Mouse (Mus musculus) urinary bladder, adult 18-20 months (tissue): ENCODE results near the gene Gtf2ird1.
"Not testable (repeated sequence)": the region's sequence is repeated elsewhere in the genome, so short reads cannot be mapped to it uniquely, and the experiment has no call there.

Experiments
- DNase-seq, 2 experiments: peaks; one replicate each; pipeline ENCODE4 v3.0.0; 2022; ENCODE audit warnings: low spot score in 2 of 2, mixed read lengths in 2 of 2

Gtf2ird1 gene

DNA sequence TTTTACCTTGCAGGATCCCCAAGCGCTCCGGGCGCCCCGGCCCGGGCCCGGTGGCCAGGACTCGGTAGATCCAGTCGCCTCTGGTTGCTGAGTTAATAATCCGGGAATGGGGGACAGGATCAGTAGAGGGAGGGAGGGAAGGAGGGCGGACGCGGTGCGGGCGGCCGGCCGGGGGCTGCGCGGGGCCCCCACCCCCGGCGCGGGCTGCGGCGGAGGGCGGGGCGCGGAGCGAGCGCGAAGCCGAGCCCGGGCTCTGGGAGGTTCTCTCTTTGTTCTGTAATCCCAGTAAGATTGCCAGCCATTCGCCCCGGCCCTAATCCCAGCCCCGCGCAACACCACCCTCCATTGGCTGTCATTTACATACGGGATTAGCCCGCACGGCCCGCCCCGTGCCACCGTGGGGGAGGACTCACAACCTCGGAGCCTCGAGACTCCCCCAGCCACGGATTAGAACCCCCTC lies at the start of gene Gtf2ird1:
Gene Gtf2ird1, minus strand, starts transcription at position 214 of the 460 bp plus-strand sequence.
- peak; percentile 59 to 60 for DNase-seq

DNA sequence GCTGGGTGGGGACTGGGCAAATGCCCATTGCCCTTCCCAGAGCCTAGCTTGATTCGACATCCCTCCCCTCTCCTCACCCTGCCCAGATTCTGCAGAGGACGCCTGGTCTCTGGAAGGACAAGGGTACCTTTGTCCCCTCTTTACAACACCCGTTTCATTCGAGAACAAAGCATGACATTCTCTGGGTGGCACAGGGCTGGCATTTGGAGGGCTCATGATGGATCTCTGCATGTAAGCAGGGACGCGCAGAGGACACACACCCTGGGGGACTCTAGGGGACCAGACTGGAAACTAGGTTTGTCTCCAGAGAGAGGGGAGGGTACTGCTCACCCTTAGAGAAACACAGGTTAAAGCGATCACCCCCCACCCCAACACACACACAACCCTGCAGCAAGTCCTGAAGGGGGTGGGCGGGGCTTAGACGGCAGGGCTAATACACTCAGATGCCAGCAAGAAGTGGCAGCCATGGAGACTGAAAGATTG lies 49.3 kb upstream of the Gtf2ird1 start:
- DNase-seq = no peak

- DNase-seq = no peak
These were observed 46.1 kb upstream of the Gtf2ird1 start for GRCm38 (mm10) chr5:134502591-134502990.

DNA sequence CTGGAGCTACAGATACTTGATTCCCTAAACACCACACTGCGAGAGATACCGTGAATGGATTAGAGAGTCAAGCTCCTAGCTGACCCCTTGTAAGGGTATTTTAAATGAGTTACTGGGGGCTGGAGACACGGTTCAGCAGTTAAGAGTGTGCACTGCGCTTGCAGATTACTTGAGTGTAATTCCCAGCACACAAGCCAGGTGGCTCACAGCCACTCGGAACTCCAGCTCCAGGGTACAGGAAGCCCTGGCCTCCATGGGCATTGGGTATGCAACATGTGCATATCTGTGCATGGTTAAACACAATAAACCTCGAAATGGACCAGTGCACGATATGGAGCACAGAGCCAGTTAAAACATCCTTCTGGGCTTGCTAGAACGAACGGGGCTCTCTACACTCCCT lies 44.9 kb upstream of the Gtf2ird1 start:
- DNase-seq = no peak

- DNase-seq = no peak
These were observed 44.2 kb upstream of the Gtf2ird1 start for GRCm38 (mm10) chr5:134500681-134501080.

- DNase-seq = peak in 1 of 2 experiments; percentile 52
These were observed 43.5 kb upstream of the Gtf2ird1 start for GRCm38 (mm10) chr5:134500062-134500461.

DNA sequence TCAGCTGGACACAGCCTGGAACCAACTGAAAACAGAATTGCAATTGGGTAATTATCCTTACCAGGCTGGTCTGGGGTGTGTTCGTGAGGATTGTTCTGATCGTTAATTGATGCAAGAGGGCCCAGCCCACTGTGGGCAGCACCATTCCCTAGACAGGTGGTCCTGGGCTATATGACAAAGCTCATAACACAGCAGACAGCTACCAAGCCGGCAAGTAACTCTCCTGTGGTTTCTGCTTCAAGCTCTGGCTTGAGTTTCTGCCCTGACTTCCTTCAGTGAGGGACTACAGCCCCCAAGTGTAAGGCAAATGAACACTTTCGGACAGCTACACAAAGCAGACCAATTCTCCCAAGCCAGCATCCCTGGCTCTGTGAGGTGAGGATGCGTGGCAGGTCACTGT lies 40.5 kb upstream of the Gtf2ird1 start:
- DNase-seq = no peak

GRCm38 (mm10) chr5:134495796-134496195 lies 39.3 kb upstream of the Gtf2ird1 start:
- DNase-seq = no peak

- DNase-seq = peak; percentile 81 to 83
These were observed 37.6 kb upstream of the Gtf2ird1 start for GRCm38 (mm10) chr5:134494142-134494541.

- no peak for DNase-seq
These were observed 36.4 kb upstream of the Gtf2ird1 start for GRCm38 (mm10) chr5:134492956-134493355.

DNA sequence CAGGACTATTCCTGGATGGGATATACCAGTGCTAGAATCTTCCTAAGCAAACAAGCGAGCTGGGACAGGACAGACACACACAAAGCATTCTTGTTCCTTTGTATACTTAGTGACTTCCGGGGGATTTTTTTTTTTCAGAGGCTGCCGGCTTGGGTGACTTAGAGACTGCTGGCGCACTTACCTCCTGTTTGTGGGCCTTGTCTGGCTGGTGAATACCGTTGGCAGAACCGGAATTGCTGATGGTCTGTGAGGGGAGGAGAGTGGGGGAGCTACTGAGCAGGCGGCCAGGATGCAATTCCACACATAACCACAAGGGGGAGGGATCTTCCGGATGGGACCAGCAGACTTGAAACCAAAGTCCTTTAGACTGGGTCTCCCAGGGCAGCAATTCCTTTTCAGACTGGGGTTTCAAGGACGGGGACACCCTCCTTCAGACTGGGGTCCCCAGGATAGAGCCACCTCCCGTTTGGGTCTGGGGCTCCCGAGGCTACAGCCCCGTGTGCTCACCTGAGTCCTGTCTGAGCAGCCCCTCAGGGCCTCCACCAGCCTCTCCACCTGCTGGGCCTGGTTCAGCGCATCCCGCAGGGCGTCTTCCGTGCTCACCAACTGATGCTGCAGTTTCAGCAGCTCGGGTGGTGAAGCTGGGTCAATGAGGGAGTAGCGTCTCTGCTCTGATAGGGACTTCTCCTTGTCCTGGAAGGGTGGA lies 35.3 kb upstream of the Gtf2ird1 start:
- DNase-seq = peak; percentile 52 to 68

- no peak for DNase-seq
These were observed 34.7 kb upstream of the Gtf2ird1 start for GRCm38 (mm10) chr5:134491206-134491605.

- no peak for DNase-seq
These were observed 33.9 kb upstream of the Gtf2ird1 start for GRCm38 (mm10) chr5:134490465-134490864.

DNA sequence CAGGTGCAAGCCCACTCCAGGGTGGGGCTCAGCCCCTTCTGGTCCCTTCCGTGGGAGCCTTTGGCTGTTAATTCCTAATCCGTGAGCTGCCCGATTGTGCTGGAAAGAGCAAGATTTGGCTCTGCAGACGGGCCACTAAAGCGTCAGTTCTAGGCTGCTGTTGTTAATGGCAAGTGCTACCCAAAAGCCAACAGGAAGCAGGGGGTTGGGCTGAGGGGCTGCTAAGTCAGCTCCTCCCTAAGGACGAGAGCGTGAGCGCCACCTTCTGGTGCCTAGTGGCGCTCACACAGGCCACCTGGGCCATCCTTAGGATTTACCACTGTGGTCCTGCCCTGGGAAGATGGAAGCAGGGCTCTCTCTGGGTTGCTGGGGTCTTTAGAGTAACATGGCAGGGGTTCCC lies 33.1 kb upstream of the Gtf2ird1 start:
- DNase-seq = no peak

GRCm38 (mm10) chr5:134488596-134488995 lies 32.1 kb upstream of the Gtf2ird1 start:
- no peak for DNase-seq

DNA sequence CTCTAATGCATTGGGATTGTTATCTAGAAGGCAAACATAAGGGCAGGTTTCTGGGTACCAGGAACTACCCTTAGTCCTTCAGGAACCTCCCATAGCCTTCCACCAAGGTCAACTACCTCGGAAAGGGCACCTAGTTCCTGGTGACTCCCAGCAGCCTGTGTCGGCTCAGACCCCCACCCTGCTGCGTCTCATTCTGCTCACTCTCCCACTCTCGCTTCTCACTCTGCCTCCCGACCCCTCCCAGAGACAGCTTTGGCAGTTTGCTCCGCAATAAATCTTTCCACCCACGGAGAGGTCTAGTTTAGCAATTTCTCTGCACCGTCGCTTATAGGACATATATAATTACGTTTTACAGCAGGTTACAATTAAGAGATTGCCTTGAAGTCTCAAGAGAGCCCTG lies 31.5 kb upstream of the Gtf2ird1 start:
- no peak for DNase-seq

DNA sequence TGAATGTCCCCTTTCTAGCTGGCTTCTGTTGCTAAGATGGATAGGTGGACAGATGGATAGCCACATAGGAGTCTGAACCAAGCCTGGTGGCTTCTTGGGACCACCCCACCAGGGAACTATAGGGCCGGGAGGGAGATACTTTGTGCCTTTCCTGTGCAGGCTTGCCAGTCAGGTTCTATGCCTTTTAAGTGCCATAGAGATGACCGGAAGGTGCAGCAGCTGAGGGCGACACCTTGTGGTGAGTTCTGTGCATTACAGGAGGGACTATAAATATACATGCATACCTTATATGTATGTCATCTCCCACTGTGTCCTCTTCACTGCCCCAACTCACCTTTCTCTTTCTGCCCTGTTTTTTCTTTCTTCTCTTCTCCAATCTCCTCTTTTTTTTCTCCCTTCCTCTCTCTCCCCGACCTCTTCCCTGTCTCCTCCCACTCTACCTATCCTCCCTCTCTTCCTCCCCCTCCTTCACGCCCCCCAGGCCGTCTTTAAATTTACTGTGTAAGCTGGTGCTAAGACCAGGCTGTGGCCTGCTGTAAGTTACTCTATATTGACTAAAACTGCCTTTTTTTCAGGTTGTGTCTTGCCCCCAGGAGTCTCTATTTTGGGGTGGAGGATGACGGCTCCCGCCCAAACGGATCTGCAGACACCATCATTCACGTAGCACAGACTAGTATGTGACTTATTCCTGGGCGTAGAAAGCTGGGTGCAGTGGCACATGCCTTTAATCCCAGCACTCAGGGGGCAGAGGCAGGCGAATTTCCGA lies 29.6 kb upstream of the Gtf2ird1 start:
- no peak for DNase-seq

DNA sequence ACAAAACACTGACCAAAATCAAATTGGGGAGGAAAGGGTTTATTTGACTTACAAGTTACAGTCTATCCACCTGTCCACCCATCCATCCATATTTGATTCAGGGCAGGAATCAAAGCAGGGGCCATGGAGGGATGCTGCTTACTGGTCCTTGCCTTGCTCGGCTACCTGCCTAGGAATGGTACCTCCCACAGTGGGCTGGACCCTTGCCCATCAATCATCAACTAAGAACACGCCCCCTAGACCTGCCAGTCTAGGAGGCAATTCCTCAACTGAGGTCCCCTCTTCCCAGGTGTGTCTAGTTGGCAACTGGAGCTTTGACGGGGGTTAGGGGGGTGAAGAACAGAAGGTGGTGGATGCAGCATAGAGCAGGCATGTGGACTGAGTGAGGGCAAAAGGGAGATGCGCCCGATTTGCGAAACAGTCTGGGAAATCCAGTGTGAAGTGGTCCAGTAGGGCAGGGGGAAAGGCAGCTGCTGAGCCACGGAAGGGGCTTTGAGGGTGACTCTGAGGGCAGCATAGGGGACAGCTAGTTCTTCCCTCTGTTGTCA lies 28.7 kb upstream of the Gtf2ird1 start:
- DNase-seq = no peak

DNA sequence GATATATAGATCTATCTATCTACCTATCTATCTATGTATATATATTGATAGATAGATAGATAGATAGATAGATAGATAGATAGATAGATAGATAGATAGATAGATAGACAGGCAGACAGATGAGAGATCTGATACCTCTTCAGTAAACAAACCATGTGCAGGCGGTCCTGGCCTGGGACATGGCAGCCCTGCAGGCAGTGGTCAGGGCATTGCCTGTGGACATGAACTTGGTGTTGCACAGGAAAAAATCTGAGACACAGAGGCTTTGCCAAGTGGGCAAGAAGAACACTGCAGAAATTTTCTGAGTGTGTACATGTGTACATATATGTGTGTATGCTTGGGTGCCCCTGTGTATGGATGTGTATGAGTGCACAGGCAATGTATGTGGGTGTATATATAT lies 26.8 kb upstream of the Gtf2ird1 start:
- DNase-seq = no peak

DNA sequence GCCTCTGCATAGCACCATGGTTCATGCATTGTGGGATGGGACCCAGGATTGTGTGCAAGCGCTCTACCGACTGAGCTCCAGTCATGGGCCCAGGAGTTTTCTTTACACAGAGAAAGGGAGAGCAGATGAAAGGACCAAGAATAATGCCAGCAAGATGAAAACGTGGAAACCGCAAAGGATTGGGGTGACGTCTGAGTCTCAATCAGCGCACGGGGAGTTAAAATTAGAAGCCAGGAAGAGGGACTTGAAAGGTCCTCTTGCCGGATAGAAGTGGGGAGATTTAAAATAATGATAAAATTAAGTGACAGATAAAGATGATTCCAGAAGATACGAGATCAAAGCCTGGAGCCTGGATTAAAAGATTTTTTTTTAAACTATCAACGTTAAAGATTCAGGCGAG lies 25.8 kb upstream of the Gtf2ird1 start:
- no peak for DNase-seq

DNA sequence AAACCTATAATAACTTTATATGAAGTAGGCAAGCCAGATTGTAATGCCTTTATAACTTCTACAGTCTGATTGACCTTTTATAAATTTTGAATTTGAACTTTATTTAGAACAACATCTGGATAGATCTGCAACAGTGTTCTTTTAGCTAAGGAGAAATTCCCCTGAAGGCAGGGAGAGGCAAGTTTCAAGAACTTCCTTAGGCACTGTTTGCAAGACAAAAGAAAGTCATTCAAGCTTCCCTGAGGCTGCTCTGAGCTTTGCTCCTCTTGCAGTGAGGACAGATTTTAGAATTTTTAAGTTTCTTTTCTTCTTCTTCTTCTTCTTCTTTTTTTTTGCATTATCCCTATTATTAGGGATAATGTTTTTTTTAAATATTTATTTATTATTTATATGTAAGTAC lies 22.4 kb upstream of the Gtf2ird1 start:
- DNase-seq = not testable (repeated sequence)

GRCm38 (mm10) chr5:134475686-134476085 lies 19.2 kb upstream of the Gtf2ird1 start:
- DNase-seq = not testable (repeated sequence)
